8 mouse cellular contexts compared by ENCODE assay signal in the genomic region with DNA sequence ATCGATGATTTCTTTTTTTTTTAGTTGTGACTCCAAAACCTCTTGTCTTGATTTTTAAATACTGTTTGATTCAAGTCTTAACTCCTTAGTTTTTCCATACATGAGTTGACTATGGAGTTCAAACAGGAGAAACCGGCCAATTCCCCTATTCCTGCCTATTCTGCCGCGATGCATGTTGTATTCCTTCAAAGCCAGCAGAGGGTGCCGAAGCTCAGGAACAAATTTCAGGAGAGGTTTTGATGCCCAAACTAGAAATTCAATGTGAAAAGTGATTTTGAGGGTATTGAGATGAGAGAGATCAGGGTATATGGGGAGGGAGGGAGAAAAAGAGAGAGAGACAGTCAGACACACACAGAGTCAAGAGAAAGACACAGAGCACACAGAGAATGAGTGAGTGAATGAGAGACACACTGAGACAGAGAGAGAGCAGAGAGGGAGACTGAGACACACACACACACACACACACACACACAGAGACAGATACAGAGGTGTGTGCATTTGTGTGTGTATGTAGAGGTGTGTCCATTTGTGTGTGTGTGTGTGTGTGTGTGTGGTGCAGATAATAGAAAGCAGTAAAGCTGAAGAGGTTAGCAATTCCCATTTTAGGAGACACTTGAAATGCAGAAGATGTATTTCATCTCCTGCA.
A peak's percentile ranks its signal among the peaks of the same experiment; 100 is the strongest.
DNase-seq lines count a peak whose midpoint lies in the region; ATAC-seq and TF ChIP-seq lines count a peak whose summit lies in the region.

No protein-coding gene starts in this region.

- no peak overlapping the region for H3K4me3 ChIP-seq in kidney, adult 2 months (ENCODE audit: insufficient read depth, low read depth, low read length)
- no peak overlapping the region for H3K4me3 ChIP-seq in kidney, embryonic 15.5 days (replicated peaks)
- H3K4me3 ChIP-seq in embryonic fibroblast, embryonic 13.5 days (ENCODE audit: insufficient read depth, low read length) = no peak overlapping the region
- H3K4me3 ChIP-seq in midbrain, embryonic 14.5 days (replicated peaks; ENCODE audit: low read depth, low read length) = no peak overlapping the region

- H3K4me2 ChIP-seq in kidney, embryonic 15.5 days = no peak overlapping the region
- H3K4me2 ChIP-seq in midbrain, embryonic 14.5 days (ENCODE audit: low read length) = no peak overlapping the region

- TF ChIP-seq CTCF in kidney, adult 2 months (conservative IDR thresholded peaks at IDR 0.05; ENCODE audit: insufficient read depth, insufficient read length, low read depth, low read length) = peak; percentile 50
- TF ChIP-seq CTCF in embryonic fibroblast, embryonic 13.5 days (IDR thresholded peaks at IDR 0.05; ENCODE audit: borderline replicate concordance, insufficient read depth, low read length) = 0 out of 2 replicates have a peak, but pooled peaks have one; percentile 9

- no peaks in the 10 kb centered on the region for H3K36me3 ChIP-seq in kidney, adult 2 months (ENCODE audit: control insufficient read depth, insufficient read depth, low read length)
- H3K36me3 ChIP-seq in kidney, embryonic 15.5 days = no peaks in the 10 kb centered on the region
- no peaks in the 10 kb centered on the region for H3K36me3 ChIP-seq in midbrain, embryonic 14.5 days (ENCODE audit: control insufficient read depth, insufficient read depth, low read length)

- WGBS in kidney, adult 2 months = 18% methylated on average over 5 of the region's 5 CpGs
- 28% methylated on average over 5 of the region's 5 CpGs for WGBS in kidney, embryonic 15.5 days
- WGBS in midbrain, embryonic 14.5 days = 30% methylated on average over 5 of the region's 5 CpGs

- H3K27me3 ChIP-seq in kidney, adult 2 months (replicated peaks; ENCODE audit: control insufficient read depth, insufficient read depth, low read length) = no peaks in the 10 kb centered on the region
- H3K27me3 ChIP-seq in kidney, embryonic 15.5 days = no peaks in the 10 kb centered on the region
- no peaks in the 10 kb centered on the region for H3K27me3 ChIP-seq in midbrain, embryonic 14.5 days (ENCODE audit: control insufficient read depth, insufficient read depth, low read length)

- no peaks in the 10 kb centered on the region for H3K9me3 ChIP-seq in kidney, embryonic 15.5 days (replicated peaks)
- H3K9me3 ChIP-seq in midbrain, embryonic 14.5 days (ENCODE audit: control insufficient read depth, low read length) = no peaks in the 10 kb centered on the region

- H3K9ac ChIP-seq in kidney, embryonic 15.5 days = no peak overlapping the region
- no peak overlapping the region for H3K9ac ChIP-seq in midbrain, embryonic 14.5 days (replicated peaks; ENCODE audit: low read length)

- DNase-seq in kidney, adult 2 months = peak; percentile 46
- peak; percentile 8 for DNase-seq in adrenal gland, postnatal 25 days
- DNase-seq in kidney, postnatal 4 days = peak; percentile 52 to 56
- DNase-seq in midbrain, embryonic 14.5 days = peak; percentile 86
- DNase-seq in urinary bladder, postnatal 4 days (ENCODE audit: low spot score in 2 of 2) = no peak
- DNase-seq in MN1 (ENCODE audit: low spot score) = no peak

- ATAC-seq in kidney, embryonic 15.5 days (replicated peaks; ENCODE audit: low FRiP score) = no peak
- no peak for ATAC-seq in midbrain, embryonic 14.5 days (ENCODE audit: low FRiP score, low TSS enrichment)

- H3K27ac ChIP-seq in kidney, adult 2 months (ENCODE audit: insufficient read depth, low read depth, low read length) = no peak overlapping the region
- no peak overlapping the region for H3K27ac ChIP-seq in kidney, embryonic 15.5 days
- no peak overlapping the region for H3K27ac ChIP-seq in embryonic fibroblast, embryonic 13.5 days (ENCODE audit: insufficient read depth, low read length)
- H3K27ac ChIP-seq in midbrain, embryonic 14.5 days (replicated peaks; ENCODE audit: low read depth, low read length) = no peak overlapping the region

- no peak for TF ChIP-seq POLR2A in kidney, adult 2 months (IDR thresholded peaks at IDR 0.05; ENCODE audit: low read depth, low read length)
- no peak for TF ChIP-seq POLR2A in embryonic fibroblast, embryonic 13.5 days (IDR thresholded peaks at IDR 0.05; ENCODE audit: low read depth, low read length)

- no peaks in the 10 kb centered on the region for H3K4me1 ChIP-seq in kidney, adult 2 months (ENCODE audit: control insufficient read depth, insufficient read depth, low read length)
- no peaks in the 10 kb centered on the region for H3K4me1 ChIP-seq in kidney, embryonic 15.5 days
- H3K4me1 ChIP-seq in embryonic fibroblast, embryonic 13.5 days (ENCODE audit: control insufficient read depth, insufficient read depth, low read length) = no peaks in the 10 kb centered on the region
- H3K4me1 ChIP-seq in midbrain, embryonic 14.5 days (ENCODE audit: control insufficient read depth, insufficient read depth, low read length) = no peaks in the 10 kb centered on the region

Comparison
In these comparisons a context has a peak if more than half of its experiments do, and no peak if none do; other contexts are left out.
1. DNase-seq: peak in kidney, adult 2 months (single experiment), adrenal gland, postnatal 25 days (single experiment), kidney, postnatal 4 days (2 of 2) and midbrain, embryonic 14.5 days (single experiment); none in urinary bladder, postnatal 4 days (0 of 2) and MN1 (single experiment).